Mouse (Mus musculus): ENCODE measurements around the gene Rrp15.

GRCm38 (mm10) chr1:186705203-186705914 is 43.8 kb downstream of the Rrp15 start:
- TF ChIP-seq CTCF (IDR thresholded peaks at IDR 0.05; ENCODE audit: control insufficient read depth, insufficient read depth, insufficient replicate concordance, low read depth, low read length) (no peak), POLR2A (IDR thresholded peaks at IDR 0.05; ENCODE audit: control insufficient read depth, low read depth, low read length) (no peak)

Data from testis, adult 2 months (tissue).